In the genomic region with DNA sequence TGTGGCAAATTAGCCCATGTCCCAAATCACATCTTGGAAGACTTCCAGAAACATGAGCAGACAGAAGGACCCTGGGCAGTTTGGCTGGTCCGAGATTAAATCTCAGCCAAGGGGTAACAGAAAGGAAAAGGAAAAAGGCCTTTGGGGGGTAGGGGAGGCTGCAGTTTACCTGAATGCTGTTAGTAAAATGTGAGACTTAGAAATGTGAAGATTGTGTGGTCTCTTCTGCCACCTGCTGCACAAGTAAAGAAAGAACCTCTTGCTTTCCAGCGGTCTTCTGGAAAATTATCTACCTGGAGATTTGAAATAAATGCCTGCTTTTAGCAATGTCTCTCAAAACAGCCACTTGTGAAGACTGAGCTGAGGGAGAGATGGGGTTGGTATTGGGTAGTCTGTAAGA, we compare ENCODE assay signal across 11 mouse cellular contexts. TPM values are rescaled to one million over a fixed set of nuclear protein-coding genes. Genes with fewer than 3 reads are reported as not detected.
DNase-seq lines count a peak whose midpoint lies in the region; ATAC-seq and TF ChIP-seq lines count a peak whose summit lies in the region.
"Had no signal": no experiment of that assay in that cellular context is flagged by ENCODE, and none has a peak within 500 bp of the region (broad histone marks: within the 10 kb centered on the region; RNA-seq: fewer than 3 reads in every experiment).

No protein-coding gene starts in this region.

- no peak for DNase-seq in heart, adult 2 months
- no peak for DNase-seq in heart, adult 9 months (ENCODE audit: low spot score in 2 of 2)
- peak; percentile 79 for DNase-seq in midbrain, postnatal 0 days (ENCODE audit: low spot score)
- DNase-seq in embryo, embryonic 11 days, result peak; percentile 21
- peak; percentile 15 for DNase-seq in skeletal muscle tissue, adult 2 months (ENCODE audit: low read depth, low spot score)
- DNase-seq in midbrain, embryonic 11.5 days (ENCODE audit: low spot score, missing footprints), result no peak
- no peak for DNase-seq in testis, postnatal 14 days (ENCODE audit: low spot score)

- H3K27me3 ChIP-seq in heart, adult 2 months (ENCODE audit: control insufficient read depth, insufficient read depth, low read length), result no peaks in the 10 kb centered on the region
- H3K27me3 ChIP-seq in midbrain, postnatal 0 days (ENCODE audit: insufficient read depth, low read length), result no peaks in the 10 kb centered on the region
- H3K27me3 ChIP-seq in midbrain, embryonic 15.5 days (replicated peaks), result no peaks in the 10 kb centered on the region
- no peaks in the 10 kb centered on the region for H3K27me3 ChIP-seq in midbrain, embryonic 11.5 days (ENCODE audit: control insufficient read depth, insufficient read depth, low read length)

- no peak for TF ChIP-seq EP300 in heart, adult 2 months (IDR thresholded peaks at IDR 0.05; ENCODE audit: insufficient read depth, low read depth, low read length)

- H3K9ac ChIP-seq in heart, adult 2 months (ENCODE audit: low read depth, low read length), result no peak overlapping the region
- no peak overlapping the region for H3K9ac ChIP-seq in midbrain, postnatal 0 days (replicated peaks; ENCODE audit: low read length, poor library complexity, severe bottlenecking)
- no peak overlapping the region for H3K9ac ChIP-seq in midbrain, embryonic 15.5 days
- no peak overlapping the region for H3K9ac ChIP-seq in midbrain, embryonic 11.5 days (ENCODE audit: low read length)

- TF ChIP-seq POLR2A in heart, adult 2 months (IDR thresholded peaks at IDR 0.05; ENCODE audit: insufficient read depth, low read depth, low read length), result no peak

- ATAC-seq in midbrain, postnatal 0 days (ENCODE audit: low FRiP score), result no peak
- no peak for ATAC-seq in midbrain, embryonic 15.5 days (replicated peaks)
- no peak for ATAC-seq in midbrain, embryonic 11.5 days (ENCODE audit: low FRiP score)

- 19% methylated on average over 2 of the region's 2 CpGs for WGBS in heart, adult 2 months
- WGBS in midbrain, postnatal 0 days, result 14% methylated on average over 2 of the region's 2 CpGs
- WGBS in midbrain, embryonic 15.5 days, result 26% methylated on average over 2 of the region's 2 CpGs
- 32% methylated on average over 2 of the region's 2 CpGs for WGBS in midbrain, embryonic 11.5 days

- no peaks in the 10 kb centered on the region for H3K9me3 ChIP-seq in midbrain, postnatal 0 days (ENCODE audit: low read length)
- H3K9me3 ChIP-seq in midbrain, embryonic 15.5 days, result no peaks in the 10 kb centered on the region
- H3K9me3 ChIP-seq in midbrain, embryonic 11.5 days (ENCODE audit: control insufficient read depth, low read length), result no peaks in the 10 kb centered on the region

- H3K4me2 ChIP-seq in midbrain, postnatal 0 days (ENCODE audit: low read depth, low read length, poor library complexity, severe bottlenecking), result no peak overlapping the region
- H3K4me2 ChIP-seq in midbrain, embryonic 15.5 days, result no peak overlapping the region
- H3K4me2 ChIP-seq in midbrain, embryonic 11.5 days, result no peak overlapping the region

- TF ChIP-seq CTCF in heart, adult 2 months (IDR thresholded peaks at IDR 0.05), result peak; percentile 69
- TF ChIP-seq CTCF in midbrain, postnatal 0 days (IDR thresholded peaks at IDR 0.05), result peak; percentile 80

- H3K79me2 ChIP-seq in heart, adult 2 months (replicated peaks; ENCODE audit: control insufficient read depth, insufficient read depth, low read length), result no peaks in the 10 kb centered on the region

- H3K4me3 ChIP-seq in heart, adult 2 months, result no peak overlapping the region
- no peak overlapping the region for H3K4me3 ChIP-seq in midbrain, postnatal 0 days (ENCODE audit: low read depth, low read length)
- no peak overlapping the region for H3K4me3 ChIP-seq in midbrain, embryonic 15.5 days
- no peak overlapping the region for H3K4me3 ChIP-seq in midbrain, embryonic 11.5 days (ENCODE audit: low read depth, low read length)

- H3K27ac ChIP-seq in heart, adult 2 months, result no peak overlapping the region
- H3K27ac ChIP-seq in midbrain, postnatal 0 days (ENCODE audit: low read depth, low read length), result no peak overlapping the region
- H3K27ac ChIP-seq in midbrain, embryonic 15.5 days, result no peak overlapping the region
- H3K27ac ChIP-seq in midbrain, embryonic 11.5 days (ENCODE audit: low read depth, low read length), result no peak overlapping the region
- H3K27ac ChIP-seq: macrophage had no signal

- H3K36me3 ChIP-seq in heart, adult 2 months (ENCODE audit: control insufficient read depth, insufficient read depth, low read length), result no peaks in the 10 kb centered on the region
- no peaks in the 10 kb centered on the region for H3K36me3 ChIP-seq in midbrain, postnatal 0 days (ENCODE audit: insufficient read depth, low read length)
- no peaks in the 10 kb centered on the region for H3K36me3 ChIP-seq in midbrain, embryonic 15.5 days (replicated peaks)
- H3K36me3 ChIP-seq in midbrain, embryonic 11.5 days (ENCODE audit: control insufficient read depth, insufficient read depth, low read length), result no peaks in the 10 kb centered on the region

- intact Hi-C loops in heart, adult 2 months (cut with DNase I), result loop anchor here (5.0 kb wide), 2 partner anchors 199 to 1039 kb away; no protein-coding TSS in a partner anchor

- H3K4me1 ChIP-seq in heart, adult 2 months (ENCODE audit: control insufficient read depth, insufficient read depth, low read length), result no peaks in the 10 kb centered on the region; the same call in 1 of the 2 replicates
- peaks cover 6% of the 10 kb centered on the region; the same call in 1 of the 2 replicates for H3K4me1 ChIP-seq in midbrain, postnatal 0 days (ENCODE audit: insufficient read depth, low read length)
- H3K4me1 ChIP-seq in midbrain, embryonic 15.5 days, result peaks cover 15% of the 10 kb centered on the region
- H3K4me1 ChIP-seq in midbrain, embryonic 11.5 days (ENCODE audit: control insufficient read depth, insufficient read depth, low read length), result peaks cover 9% of the 10 kb centered on the region

RNA-seq across cellular contexts. Expression of gene Pts, which starts 2.4 kb away (rescaled TPM):
- 10 to 100 TPM; 24.8 to 30.2 TPM for total RNA-seq in heart, adult 2 months (2021)
- polyA plus RNA-seq in heart, adult 2 months (2012; rRNA removed), result 28.7 and 63.3 TPM in 2 replicates
- 76.6 and 82.3 TPM in 2 replicates for total RNA-seq in midbrain, postnatal 0 days (2014; rRNA removed)
- polyA plus RNA-seq in midbrain, postnatal 0 days (2015; fragmentation: Nextera tagmentation; extraction: Ambion mirVana), result 116 and 119 TPM in 2 replicates
- 106 and 111 TPM in 2 replicates for polyA plus RNA-seq in midbrain, embryonic 15.5 days (2015; fragmentation: Nextera tagmentation; extraction: Ambion mirVana)
- 76.8 and 88.0 TPM in 2 replicates for polyA plus RNA-seq in midbrain, embryonic 11.5 days (2014; fragmentation: Nextera tagmentation; extraction: Ambion mirVana)

RNA-seq across cellular contexts. Expression of gene Il18, which starts 23.7 kb away (rescaled TPM):
- total RNA-seq in heart, adult 2 months (2021), result 1 to 10 TPM; 1.0 to 1.2 TPM
- 0.53 and 1.6 TPM in 2 replicates for polyA plus RNA-seq in heart, adult 2 months (2012; rRNA removed)
- 18.2 and 20.5 TPM in 2 replicates for total RNA-seq in midbrain, postnatal 0 days (2014; rRNA removed)
- 35.0 and 37.8 TPM in 2 replicates for polyA plus RNA-seq in midbrain, postnatal 0 days (2015; fragmentation: Nextera tagmentation; extraction: Ambion mirVana)
- polyA plus RNA-seq in midbrain, embryonic 15.5 days (2015; fragmentation: Nextera tagmentation; extraction: Ambion mirVana), result 19.3 and 19.6 TPM in 2 replicates
- polyA plus RNA-seq in midbrain, embryonic 11.5 days (2014; fragmentation: Nextera tagmentation; extraction: Ambion mirVana), result 20.6 and 23.2 TPM in 2 replicates

RNA-seq across cellular contexts. Expression of gene Bco2, which starts 24.1 kb away (rescaled TPM):
- total RNA-seq in heart, adult 2 months (2021), result under 1 TPM; 0.39 to 0.50 TPM
- 0.32 and 0.33 TPM in 2 replicates for polyA plus RNA-seq in heart, adult 2 months (2012; rRNA removed)
- total RNA-seq in midbrain, postnatal 0 days (2014; rRNA removed), result 0.14 and 0.49 TPM in 2 replicates
- 0.42 and 0.48 TPM in 2 replicates for polyA plus RNA-seq in midbrain, postnatal 0 days (2015; fragmentation: Nextera tagmentation; extraction: Ambion mirVana)
- 0.31 and 0.45 TPM in 2 replicates for polyA plus RNA-seq in midbrain, embryonic 15.5 days (2015; fragmentation: Nextera tagmentation; extraction: Ambion mirVana)
- 0.29 and 0.40 TPM in 2 replicates for polyA plus RNA-seq in midbrain, embryonic 11.5 days (2014; fragmentation: Nextera tagmentation; extraction: Ambion mirVana)

RNA-seq across cellular contexts. Expression of gene Tex12, which starts 30.2 kb away (rescaled TPM):
- not detected for total RNA-seq in heart, adult 2 months (2021)
- polyA plus RNA-seq in heart, adult 2 months (2012; rRNA removed), result not detected in 2 replicates
- not detected in 2 replicates for total RNA-seq in midbrain, postnatal 0 days (2014; rRNA removed)
- polyA plus RNA-seq in midbrain, postnatal 0 days (2015; fragmentation: Nextera tagmentation; extraction: Ambion mirVana), result not detected in 2 replicates
- polyA plus RNA-seq in midbrain, embryonic 15.5 days (2015; fragmentation: Nextera tagmentation; extraction: Ambion mirVana), result 0.18 and 0.26 TPM in 2 replicates
- 0.26 and 0.33 TPM in 2 replicates for polyA plus RNA-seq in midbrain, embryonic 11.5 days (2014; fragmentation: Nextera tagmentation; extraction: Ambion mirVana)
- total RNA-seq: adrenal gland, postnatal 36 days had no signal
- polyA plus RNA-seq: heart, embryonic 14.5 days; macrophage had no signal

RNA-seq across cellular contexts. Expression of gene Plet1, which starts 36.6 kb away (rescaled TPM):
- total RNA-seq in heart, adult 2 months (2021), result 1 to 10 TPM in 1 of 2 experiments, under 1 TPM in 1; 0.82 to 2.0 TPM
- 2.5 and 4.0 TPM in 2 replicates for polyA plus RNA-seq in heart, adult 2 months (2012; rRNA removed)
- 0.33 TPM in 1 of 2 replicates, not detected in the other for total RNA-seq in midbrain, postnatal 0 days (2014; rRNA removed)
- 0.52 and 0.80 TPM in 2 replicates for polyA plus RNA-seq in midbrain, postnatal 0 days (2015; fragmentation: Nextera tagmentation; extraction: Ambion mirVana)
- polyA plus RNA-seq in midbrain, embryonic 15.5 days (2015; fragmentation: Nextera tagmentation; extraction: Ambion mirVana), result 0.63 and 0.88 TPM in 2 replicates
- polyA plus RNA-seq in midbrain, embryonic 11.5 days (2014; fragmentation: Nextera tagmentation; extraction: Ambion mirVana), result 0.52 and 0.78 TPM in 2 replicates
- total RNA-seq: adrenal gland, postnatal 36 days had no signal
- polyA plus RNA-seq: macrophage had no signal

Comparison
In these comparisons a context has a peak if more than half of its experiments do, and no peak if none do; other contexts are left out.
1. DNase-seq: peak in midbrain, postnatal 0 days (single experiment), embryo, embryonic 11 days (single experiment) and skeletal muscle tissue, adult 2 months (single experiment); none in heart, adult 2 months (0 of 2), heart, adult 9 months (0 of 2), midbrain, embryonic 11.5 days (single experiment) and testis, postnatal 14 days (single experiment).